Mouse (Mus musculus): ENCODE results near the gene 1700029I15Rik. TPM values are rescaled to one million over a fixed set of nuclear protein-coding genes. Genes with fewer than 3 reads are reported as not detected.

Gene 1700029I15Rik
- total RNA-seq, 2 experiments from 2014 or later = 1.8 to 2.6 TPM

- no peak for DNase-seq (ENCODE audit: low spot score in 2 of 2)
Measured at GRCm38 (mm10) chr2:92373437-92373813, 8.9 kb upstream of the 1700029I15Rik start.

DNA sequence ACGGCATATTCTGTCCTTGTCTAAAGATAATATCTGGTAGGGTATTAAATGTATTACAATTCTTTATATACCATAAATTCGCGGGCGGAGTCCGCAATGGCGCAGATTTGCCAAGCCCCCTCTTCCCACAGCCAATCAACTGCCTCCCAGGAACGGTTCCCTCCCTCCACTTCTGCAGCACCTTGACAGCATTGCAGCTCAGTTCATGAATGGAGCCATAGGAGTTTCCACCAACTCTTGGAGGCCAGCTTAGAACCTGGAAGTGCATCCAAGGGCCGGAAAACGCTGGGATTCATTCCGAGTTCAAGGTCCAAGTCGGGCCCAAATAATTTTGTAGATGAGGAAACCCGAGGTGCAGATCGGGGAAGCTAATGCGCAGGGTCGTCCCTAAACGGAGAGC is 7.8 kb upstream of the 1700029I15Rik start, which contains the start of the genes Pex16 and Large2:
Gene Pex16 (plus strand): TSS at position 163 of the 400 bp plus-strand sequence.
Gene Large2 (minus strand): TSS at position 356 of the 400 bp plus-strand sequence.
- no peak for DNase-seq (ENCODE audit: low spot score in 2 of 2)

- DNase-seq (ENCODE audit: low spot score in 2 of 2) = peak; percentile 91 to 92
Measured at GRCm38 (mm10) chr2:92375099-92375623, 7.2 kb upstream of the 1700029I15Rik start.

DNA sequence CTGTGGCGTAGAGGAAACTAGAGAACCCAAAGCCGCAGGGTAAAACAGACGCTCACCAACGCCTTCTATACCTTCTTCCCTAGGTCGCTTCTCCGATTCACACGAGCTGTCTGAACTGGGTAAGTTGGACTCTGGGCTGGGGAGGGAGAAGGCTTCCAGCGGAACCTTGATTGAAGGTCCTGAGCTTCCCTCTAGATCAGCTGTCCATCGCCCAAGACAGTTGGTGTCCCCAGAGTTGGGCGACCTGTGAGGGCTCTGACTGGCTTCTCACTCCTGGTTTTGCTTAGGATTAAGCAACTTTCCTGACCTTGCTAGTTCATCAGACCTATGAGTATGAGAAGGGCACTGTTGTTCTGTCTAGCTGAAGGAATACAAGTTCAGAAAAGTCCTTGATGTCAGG is 6.5 kb upstream of the 1700029I15Rik start:
- no peak for DNase-seq (ENCODE audit: low spot score in 2 of 2)

DNA sequence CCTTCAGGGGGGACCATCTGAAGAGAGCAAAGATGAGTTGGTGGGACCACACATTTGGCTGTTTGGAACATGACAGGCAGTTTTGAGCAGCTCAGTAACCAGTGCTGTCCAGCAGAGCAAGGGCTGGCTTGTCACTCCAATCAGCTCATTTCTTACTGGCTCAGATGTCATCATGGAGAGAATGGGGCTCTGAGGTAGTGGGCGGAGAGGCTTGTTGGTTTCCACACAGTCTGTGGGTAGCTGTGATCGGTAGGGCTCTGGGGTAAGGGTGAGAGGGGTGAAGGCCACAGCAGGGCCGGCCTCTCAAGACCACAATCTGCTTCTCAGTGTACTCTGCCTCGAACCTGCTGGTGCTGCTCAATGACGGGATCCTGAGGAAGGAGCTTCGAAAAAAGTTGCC is 6.0 kb upstream of the 1700029I15Rik start:
- DNase-seq (ENCODE audit: low spot score in 2 of 2) = no peak

DNA sequence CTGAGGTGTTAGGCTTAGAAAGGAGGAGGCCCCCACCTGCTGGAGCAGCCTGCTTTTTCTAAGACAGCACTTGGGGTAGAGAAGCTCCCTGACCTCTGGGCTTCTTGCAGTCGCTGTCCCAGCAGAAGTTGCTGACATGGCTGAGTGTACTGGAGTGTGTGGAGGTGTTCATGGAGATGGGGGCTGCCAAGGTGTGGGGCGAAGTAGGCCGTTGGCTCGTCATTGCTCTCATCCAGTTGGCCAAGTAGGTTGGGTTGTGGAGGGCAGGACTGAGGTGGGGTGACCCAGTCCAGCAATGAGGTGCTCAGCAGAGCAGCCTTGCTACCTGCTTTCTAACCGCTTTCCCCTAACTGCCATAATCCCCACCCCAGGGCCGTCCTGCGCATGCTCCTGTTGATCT is 5.0 kb upstream of the 1700029I15Rik start:
- DNase-seq (ENCODE audit: low spot score in 2 of 2) = no peak

DNA sequence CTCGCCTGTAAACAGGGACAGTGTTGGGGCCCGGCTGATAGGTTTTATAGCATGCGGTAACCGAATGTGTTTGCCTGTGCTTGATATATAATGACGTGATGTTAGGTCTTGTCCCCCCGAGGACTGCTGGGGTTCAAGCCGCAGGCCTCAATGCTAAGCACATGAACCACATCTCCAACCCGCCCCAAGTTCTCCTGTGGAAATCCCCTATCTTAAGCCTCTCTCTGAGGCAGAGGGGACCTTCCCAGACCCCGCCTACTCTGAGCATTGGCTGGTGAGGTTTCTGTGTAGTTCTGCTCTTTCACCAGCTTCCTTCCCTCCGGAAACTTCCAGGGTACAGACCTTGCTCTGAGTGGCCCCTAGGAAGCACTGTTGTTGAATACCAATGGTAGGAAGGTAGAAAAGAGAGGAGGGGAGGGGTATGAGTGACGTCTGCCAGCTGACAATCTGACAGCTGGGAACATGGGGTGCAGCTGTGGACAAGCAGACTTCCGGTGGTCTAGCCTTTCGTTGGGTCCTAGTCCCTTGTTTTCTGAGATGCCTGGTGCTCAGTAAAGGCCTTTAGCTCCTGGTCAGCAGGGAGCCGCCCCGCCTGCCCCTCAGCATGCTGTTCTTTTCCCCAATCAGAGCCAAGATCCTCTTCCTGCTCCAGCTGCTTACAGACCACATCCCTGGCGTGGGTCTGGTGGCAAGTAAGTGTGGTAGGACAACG is 2.4 kb upstream of the 1700029I15Rik start:
- DNase-seq (ENCODE audit: low spot score in 2 of 2) = no peak

GRCm38 (mm10) chr2:92380495-92381050 is 1.8 kb upstream of the 1700029I15Rik start:
- DNase-seq (ENCODE audit: low spot score in 2 of 2) = no peak

DNA sequence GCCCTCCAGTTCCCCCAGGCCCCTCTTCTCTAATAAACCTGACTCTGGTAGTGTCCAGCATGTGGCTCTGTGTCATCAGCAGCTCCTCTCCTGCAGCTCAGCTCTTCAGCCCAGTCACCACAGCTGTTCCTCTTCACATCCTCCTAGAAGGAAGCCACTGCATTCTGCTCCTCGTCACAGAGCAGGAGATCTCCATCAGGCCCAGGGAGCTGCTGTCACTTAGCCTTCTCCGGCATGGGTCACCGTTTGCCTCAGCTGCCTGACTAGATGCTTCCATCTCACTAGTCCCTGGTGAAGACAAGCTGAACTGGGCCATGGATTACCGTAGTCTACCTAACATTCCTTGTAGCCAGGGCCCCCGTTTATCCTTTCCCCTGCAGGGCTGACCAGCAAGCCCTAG is 1.2 kb upstream of the 1700029I15Rik start:
- no peak for DNase-seq (ENCODE audit: low spot score in 2 of 2)

- DNase-seq (ENCODE audit: low spot score in 2 of 2) = no peak
Measured at GRCm38 (mm10) chr2:92382759-92383158, 421 bp downstream of the 1700029I15Rik start.

GRCm38 (mm10) chr2:92384101-92384500 is 1.8 kb downstream of the 1700029I15Rik start:
- DNase-seq (ENCODE audit: low spot score in 2 of 2) = no peak

DNA sequence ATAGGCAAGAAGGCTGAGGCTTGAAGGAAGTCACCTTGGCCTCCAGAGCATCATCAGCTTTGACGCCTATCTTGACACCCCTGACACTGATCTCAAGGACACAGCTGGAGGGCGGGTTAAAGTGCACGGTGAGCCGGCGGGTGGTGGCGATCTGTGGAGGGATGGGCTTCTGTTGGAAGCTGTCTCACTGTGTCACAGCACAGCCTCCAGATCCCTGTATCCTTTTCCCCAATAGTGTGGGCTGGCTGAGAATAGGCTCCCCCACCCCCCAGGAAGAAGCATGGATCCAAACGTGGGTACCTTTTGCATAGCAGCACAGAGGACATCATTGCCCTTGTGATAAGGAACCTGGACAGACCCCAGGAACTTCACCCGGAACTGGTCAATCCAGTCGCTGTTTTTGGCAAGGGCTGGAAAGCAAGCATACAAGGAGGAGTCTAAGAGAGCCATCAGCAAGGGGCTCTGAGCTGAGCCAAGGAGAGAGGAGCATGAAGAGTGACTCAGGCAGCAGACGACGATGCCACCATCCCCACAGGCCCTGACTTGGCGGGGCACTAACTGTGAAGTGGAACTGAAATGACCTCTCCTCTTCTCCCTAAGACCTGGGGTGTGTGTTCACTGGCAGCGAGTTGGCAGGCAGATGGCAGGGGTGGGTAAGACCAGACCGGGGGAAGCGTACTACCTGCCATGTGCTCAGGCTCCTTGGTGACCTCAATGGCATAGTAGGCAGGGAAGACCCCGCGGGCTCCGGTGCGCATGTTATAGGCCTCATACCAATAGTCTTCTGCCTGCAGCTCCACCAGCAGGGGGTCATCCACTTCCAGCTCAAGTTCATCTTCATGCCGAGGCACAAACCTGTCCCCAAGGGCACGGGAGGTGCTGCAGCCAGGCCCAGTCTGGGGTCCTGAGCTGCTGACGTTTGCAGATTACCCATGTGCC is 3.0 kb downstream of the 1700029I15Rik start:
- DNase-seq (ENCODE audit: low spot score in 2 of 2) = no peak

DNA sequence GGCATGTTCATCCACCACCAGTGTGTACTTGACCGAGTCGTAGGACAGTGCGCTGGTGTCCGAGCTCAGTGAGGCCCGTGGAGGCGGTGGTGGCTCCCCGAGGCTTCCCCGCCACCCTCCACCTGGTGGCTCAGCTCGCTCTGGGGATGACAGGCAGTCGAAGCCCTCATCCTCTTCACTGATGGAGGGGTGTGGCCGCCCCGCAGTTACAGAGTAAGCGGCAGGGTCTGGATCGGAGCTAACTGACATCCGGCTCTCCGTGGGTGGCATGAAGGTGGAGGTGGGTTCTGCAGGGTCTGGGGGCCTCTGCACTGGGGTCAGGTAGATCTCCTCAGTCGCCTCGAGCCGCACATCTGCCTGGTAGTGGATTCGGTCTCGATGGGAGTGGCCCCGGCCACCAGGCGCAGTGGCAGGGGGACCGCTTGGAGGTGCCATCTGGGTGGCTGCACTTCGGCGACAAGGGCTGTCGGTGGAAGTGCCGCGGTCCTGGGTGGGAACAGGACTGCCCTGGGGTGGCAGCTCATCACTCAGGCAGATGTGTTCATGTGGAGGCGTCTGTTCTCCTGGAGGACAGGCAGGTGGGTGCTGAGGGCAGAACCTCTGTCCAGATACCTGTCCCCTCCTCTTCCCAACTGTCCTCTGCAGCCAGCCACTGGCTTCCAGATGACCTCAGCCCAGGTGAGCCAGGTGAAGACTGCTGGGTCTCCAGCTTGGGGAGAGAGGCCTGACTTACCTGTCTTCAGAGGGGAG is 4.7 kb downstream of the 1700029I15Rik start:
- DNase-seq (ENCODE audit: low spot score in 2 of 2) = no peak

GRCm38 (mm10) chr2:92387646-92388045 is 5.3 kb downstream of the 1700029I15Rik start:
- DNase-seq (ENCODE audit: low spot score in 2 of 2) = no peak

- DNase-seq (ENCODE audit: low spot score in 2 of 2) = no peak
Measured at GRCm38 (mm10) chr2:92388081-92388517, 5.8 kb downstream of the 1700029I15Rik start.

GRCm38 (mm10) chr2:92388891-92389641 is 6.7 kb downstream of the 1700029I15Rik start:
- DNase-seq (ENCODE audit: low spot score in 2 of 2) = peak; percentile 68 to 80

- no peak for DNase-seq (ENCODE audit: low spot score in 2 of 2)
Measured at GRCm38 (mm10) chr2:92389645-92390044, 7.3 kb downstream of the 1700029I15Rik start.

DNA sequence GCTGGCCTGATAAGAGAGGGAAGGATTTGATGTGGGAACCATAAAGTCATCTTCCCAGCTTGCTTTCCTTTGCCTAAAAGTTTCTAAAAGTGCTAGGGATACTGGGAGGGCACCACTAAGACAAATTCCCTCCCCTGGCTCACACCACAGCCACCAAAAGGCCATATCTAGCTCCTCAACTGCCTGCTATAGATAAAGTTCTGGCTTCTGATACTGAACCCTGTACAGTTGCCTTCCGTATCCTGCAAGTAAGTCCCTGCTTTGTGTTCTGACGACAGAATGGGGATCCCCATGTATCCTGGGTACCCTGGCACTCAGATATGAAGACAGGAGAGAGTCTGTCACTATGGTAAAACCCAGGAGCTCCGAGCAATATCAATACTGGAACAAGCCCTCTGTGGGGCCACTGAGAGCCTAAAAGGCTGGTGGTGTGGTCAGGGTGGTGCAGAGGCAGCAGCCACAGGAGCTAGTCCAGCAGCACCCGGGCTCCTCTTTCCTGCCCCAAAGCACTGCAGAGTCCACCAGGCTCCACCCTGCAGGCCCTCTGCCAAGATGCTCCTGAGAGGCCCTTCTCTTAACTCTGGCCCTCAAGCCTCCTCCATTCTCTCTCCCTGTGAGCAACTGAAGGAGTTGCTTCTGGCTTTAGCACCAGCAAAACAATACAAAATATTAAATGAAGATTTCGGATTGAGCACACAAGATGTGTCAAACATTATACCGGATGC is 8.0 kb downstream of the 1700029I15Rik start:
- DNase-seq (ENCODE audit: low spot score in 2 of 2) = peak in 1 of 2 experiments; percentile 50

DNA sequence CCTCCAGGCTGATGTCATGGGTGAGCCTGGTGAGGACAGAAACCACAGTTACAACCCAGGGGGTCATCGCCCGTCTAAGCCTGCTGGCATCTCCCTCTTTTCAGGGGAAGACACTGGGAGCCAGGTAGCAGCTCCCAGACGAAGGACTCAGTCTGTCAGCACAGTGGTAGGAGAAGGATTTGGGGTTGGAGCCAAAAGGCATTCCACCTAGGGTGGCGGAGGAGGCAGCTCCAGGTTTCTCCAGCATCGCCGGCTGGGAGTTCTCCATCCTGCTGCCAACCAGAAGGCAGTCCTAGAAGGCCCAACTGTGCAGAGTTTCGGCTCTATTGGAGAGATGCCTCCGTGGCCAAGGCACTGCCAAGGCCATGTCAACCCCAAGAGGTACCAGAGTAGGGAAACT is 8.8 kb downstream of the 1700029I15Rik start:
- no peak for DNase-seq (ENCODE audit: low spot score in 2 of 2)

All from gastrocnemius, postnatal 4 days (tissue).